Mouse (Mus musculus) liver, adult 2 months (tissue): ENCODE data around the gene Frmd4a. TPM values are rescaled to one million over a fixed set of nuclear protein-coding genes. Genes with fewer than 3 reads are reported as not detected.

Experiments used
- DNase-seq: peaks from one replicate; pipeline ENCODE4 v3.0.0-alpha.2; 2011; ENCODE audit warnings: low read depth, low spot score; ENCODE audit errors: extremely low read depth
- H3K27ac ChIP-seq: fragments of 200-500 bp; replicated peaks from 2 replicates; pipeline ENCODE4 v1.5.1; 2012; ENCODE audit warnings: low read depth, mild to moderate bottlenecking, control low read depth, inconsistent platforms, low read length; ENCODE audit not compliant: insufficient read depth
- H3K27me3 ChIP-seq: fragments of 200-500 bp; 2 replicates; pipeline ENCODE4 v1.6.1; 2012; ENCODE audit warnings: mild to moderate bottlenecking, moderate library complexity, low read length, inconsistent platforms; ENCODE audit not compliant: control insufficient read depth, insufficient read depth
- H3K36me3 ChIP-seq: fragments of 200-500 bp; 2 replicates; pipeline ENCODE4 v1.6.1; 2012; ENCODE audit warnings: low read length, inconsistent platforms; ENCODE audit not compliant: control insufficient read depth, insufficient read depth
- H3K4me1 ChIP-seq: fragments of 200-500 bp; 2 replicates; pipeline ENCODE4 v1.6.1; 2011; ENCODE audit warnings: low read length; ENCODE audit not compliant: control insufficient read depth, insufficient read depth
- H3K4me3 ChIP-seq: fragments of 200-500 bp; 2 replicates; pipeline ENCODE4 v1.5.1; 2011; ENCODE audit warnings: low read depth, mild to moderate bottlenecking, control low read depth, low read length, moderate library complexity; ENCODE audit not compliant: insufficient read depth
- H3K79me2 ChIP-seq: fragments of 200-500 bp; 2 replicates; pipeline ENCODE4 v1.6.1; 2012; ENCODE audit warnings: inconsistent platforms, mild to moderate bottlenecking, low read length, moderate library complexity; ENCODE audit not compliant: control insufficient read depth, insufficient read depth
- H3K9ac ChIP-seq: fragments of 200-500 bp; 2 replicates; pipeline ENCODE4 v1.6.1; 2012; ENCODE audit warnings: low read depth, mild to moderate bottlenecking, control low read depth, inconsistent platforms, low read length
- CTCF ChIP-seq: fragments of 200-500 bp; IDR thresholded peaks from 2 replicates; pipeline ENCODE4 v1.5.1; 2011; ENCODE audit warnings: low read depth, low read length, control low read depth
- POLR2A ChIP-seq: fragments of 200-500 bp; IDR thresholded peaks from 2 replicates; pipeline ENCODE4 v1.6.1; 2011; ENCODE audit warnings: low read length, control low read depth; ENCODE audit not compliant: insufficient read depth; ENCODE audit errors: extremely low read depth
- WGBS: fragments of 180-500 bp; shearing (Covaris S2); methylation state at CpG from one replicate; pipeline ENCODE4 v1.1.7; 2018; 5-methylcytosine and 5-hydroxymethylcytosine counted together
- polyA plus RNA-seq: library from polyadenylated mRNA; depleted of rRNA; stranded (reverse); fragments of >200 nt; gene quantifications from 2 replicates; pipeline ENCODE4 v1.2.3, GENCODE M21; 2012
- total RNA-seq: library from RNA; depleted of rRNA; stranded (reverse); fragments of >200 nt; gene quantifications from 2 replicates; pipeline ENCODE4 v1.2.3, GENCODE M21; 2014

Gene Frmd4a
- total and polyA plus RNA-seq, 2 experiments, result 2.1 to 3.1 TPM

- H3K27ac ChIP-seq, result no peak overlapping the region
- no peaks in the 10 kb centered on the region for H3K27me3 ChIP-seq
- no peaks in the 10 kb centered on the region for H3K79me2 ChIP-seq
- DNase-seq, result no peak
- no peak for TF ChIP-seq CTCF
- H3K36me3 ChIP-seq, result no peaks in the 10 kb centered on the region
- no peak overlapping the region for H3K9ac ChIP-seq
- WGBS, result 47% methylated on average over 3 of the region's 3 CpGs
- peaks cover 6% of the 10 kb centered on the region; the same call in 1 of the 2 replicates for H3K4me1 ChIP-seq
- H3K4me3 ChIP-seq, result no peak overlapping the region
Observed at GRCm38 (mm10) chr2:4444740-4445139, 427.2 kb downstream of the Frmd4a start.

DNA sequence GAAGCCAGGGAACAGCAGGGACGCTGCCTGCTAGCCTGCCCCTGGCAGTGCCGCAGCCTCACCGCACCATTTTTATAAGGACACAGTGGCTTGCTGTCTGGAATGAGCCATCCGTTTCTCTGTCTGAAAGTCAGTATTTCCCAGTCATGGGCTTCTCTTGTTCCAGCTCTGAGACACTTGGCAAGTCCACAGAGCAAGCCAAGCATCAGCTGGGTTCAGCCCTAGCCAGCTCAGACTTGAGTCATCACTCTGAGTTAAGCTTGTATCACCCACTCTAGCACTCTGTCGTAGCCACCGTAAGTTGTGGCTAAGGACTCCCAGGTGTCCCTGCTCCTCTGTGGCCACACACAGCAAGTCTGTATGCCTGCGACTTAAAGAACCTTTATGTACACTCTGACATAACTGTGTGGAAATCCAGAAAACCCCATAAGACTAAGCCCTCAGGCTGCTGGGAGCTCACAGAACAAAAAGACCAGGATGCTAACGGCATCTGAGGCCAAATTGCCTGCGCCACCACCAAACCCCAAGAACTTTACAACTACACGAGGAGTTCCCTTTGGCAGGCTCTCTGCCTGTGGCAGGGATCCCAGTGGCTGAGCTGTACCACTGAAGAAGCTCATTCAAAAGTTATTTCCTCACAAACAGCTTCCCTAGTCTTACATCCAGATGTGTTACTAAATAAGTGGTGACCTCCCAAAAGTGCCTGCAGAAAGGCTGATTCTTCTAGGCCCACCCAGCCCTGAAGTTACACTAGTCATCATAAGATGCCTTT lies 428.3 kb downstream of the Frmd4a start:
- peak; percentile 15 for DNase-seq
- peak overlapping the region; percentile 29 for H3K27ac ChIP-seq
- peaks cover 6% of the 10 kb centered on the region; the same call in 1 of the 2 replicates for H3K4me1 ChIP-seq
- H3K4me3 ChIP-seq, result no peak overlapping the region
- no peaks in the 10 kb centered on the region for H3K79me2 ChIP-seq
- no peak for TF ChIP-seq CTCF
- no peaks in the 10 kb centered on the region for H3K27me3 ChIP-seq
- H3K9ac ChIP-seq, result no peak overlapping the region
- no peaks in the 10 kb centered on the region for H3K36me3 ChIP-seq
- 83% methylated on average over 10 of the region's 10 CpGs for WGBS

DNA sequence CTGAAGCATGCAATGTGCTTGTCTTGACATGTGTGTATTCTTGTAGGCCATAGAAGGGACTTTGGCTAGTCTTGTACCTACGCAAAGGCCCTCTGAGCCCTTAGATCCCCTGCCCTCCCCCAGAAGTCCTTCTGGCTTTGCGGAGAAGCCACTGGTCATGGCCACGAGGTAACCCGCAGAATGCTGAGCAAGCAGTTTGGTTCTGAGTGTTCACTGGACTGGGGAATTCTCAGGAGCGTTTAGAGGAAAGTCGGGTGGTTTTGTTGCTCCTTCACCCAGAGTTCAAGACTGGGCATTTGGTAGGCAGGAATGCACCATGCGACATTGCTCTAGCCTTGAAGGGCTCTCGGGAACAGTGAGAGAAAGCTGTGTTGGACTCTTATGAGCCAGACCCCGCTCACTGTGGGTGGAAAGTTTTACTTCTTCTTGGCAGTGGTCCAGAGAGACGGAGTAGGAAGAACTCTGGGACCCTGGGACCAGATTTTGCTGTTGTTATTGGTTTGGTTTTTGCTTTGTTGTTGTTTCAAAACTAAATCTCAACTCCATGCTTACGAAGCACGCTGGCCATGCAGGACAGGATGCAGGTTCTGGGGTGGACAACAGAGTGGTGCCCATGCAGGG lies 432.5 kb downstream of the Frmd4a start:
- H3K27me3 ChIP-seq, result no peaks in the 10 kb centered on the region
- H3K36me3 ChIP-seq, result no peaks in the 10 kb centered on the region
- peaks cover 4% of the 10 kb centered on the region; the same call in 1 of the 2 replicates for H3K4me1 ChIP-seq
- no peak overlapping the region for H3K4me3 ChIP-seq
- no peak overlapping the region for H3K27ac ChIP-seq
- H3K9ac ChIP-seq, result no peak overlapping the region
- no peaks in the 10 kb centered on the region for H3K79me2 ChIP-seq
- TF ChIP-seq CTCF (no peak), POLR2A (no peak)
- DNase-seq, result peak; percentile 17
- 76% methylated on average over 12 of the region's 12 CpGs for WGBS

- H3K27ac ChIP-seq, result peak overlapping the region; percentile 68
- no peak overlapping the region for H3K9ac ChIP-seq
- TF ChIP-seq CTCF (no peak), POLR2A (no peak)
- H3K79me2 ChIP-seq, result no peaks in the 10 kb centered on the region
- peaks cover 3% of the 10 kb centered on the region; the same call in 1 of the 2 replicates for H3K4me1 ChIP-seq
- no peaks in the 10 kb centered on the region for H3K27me3 ChIP-seq
- peak; percentile 59 for DNase-seq
- WGBS, result 63% methylated on average over 12 of the region's 12 CpGs
- no peaks in the 10 kb centered on the region for H3K36me3 ChIP-seq
- no peak overlapping the region for H3K4me3 ChIP-seq
Observed at GRCm38 (mm10) chr2:4452590-4453400, 435.3 kb downstream of the Frmd4a start.

DNA sequence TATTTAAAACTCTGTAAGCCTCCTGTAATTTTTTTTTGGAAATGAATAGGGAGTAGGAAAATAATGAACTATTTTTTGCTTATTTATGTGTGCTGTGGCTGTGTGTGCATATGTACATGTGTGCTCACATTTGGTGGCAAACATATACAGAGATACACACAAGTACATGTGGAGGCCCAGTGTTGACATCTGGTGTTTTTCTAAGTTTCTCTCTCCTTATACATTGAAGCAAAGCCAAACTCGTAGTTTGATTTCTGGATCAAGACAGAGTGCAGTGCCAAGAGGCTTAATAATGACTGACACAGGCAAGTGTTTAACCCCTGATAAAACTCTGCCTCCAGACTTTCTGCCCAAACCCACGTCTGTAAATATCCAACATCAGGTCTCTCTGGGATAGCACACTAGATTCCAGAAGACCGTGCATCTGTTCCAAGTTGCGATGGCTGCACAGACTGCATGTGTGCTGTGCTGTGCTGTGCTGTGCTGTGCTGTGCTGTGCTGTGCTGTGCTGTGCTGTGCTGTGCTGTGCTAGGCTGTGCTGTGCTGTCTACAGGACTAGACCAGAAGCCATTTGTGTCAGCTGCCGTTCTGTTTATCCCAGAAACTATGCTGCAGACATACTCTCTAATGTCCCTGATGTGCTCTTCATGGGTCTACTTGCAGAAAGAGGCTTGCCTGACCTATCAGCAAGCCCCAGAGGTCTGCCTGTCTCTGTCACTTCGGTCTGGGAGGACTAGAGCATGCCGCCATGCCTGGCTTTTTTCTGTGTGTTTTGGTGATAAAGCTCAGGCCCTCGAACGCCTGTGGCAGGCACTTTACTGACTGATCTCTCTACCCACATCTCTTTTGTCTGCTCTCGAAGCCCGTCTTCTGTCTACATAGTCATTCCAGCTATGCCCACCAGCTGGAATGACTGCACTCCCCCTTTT lies 437.8 kb downstream of the Frmd4a start:
- Histone ChIP-seq H3K9ac (no peak overlapping the region), H3K4me3 (no peak overlapping the region), H3K36me3 (no peaks in the 10 kb centered on the region), H3K79me2 (no peaks in the 10 kb centered on the region), H3K27me3 (no peaks in the 10 kb centered on the region), H3K27ac (no peak overlapping the region), H3K4me1 (peaks cover 3% of the 10 kb centered on the region; the same call in 1 of the 2 replicates)
- TF ChIP-seq CTCF (no peak), POLR2A (no peak)
- DNase-seq, result no peak
- WGBS, result 71% methylated on average over 11 of the region's 11 CpGs
